Mouse (Mus musculus): ENCODE data around the gene Gm28230. TPM values are rescaled to one million over a fixed set of nuclear protein-coding genes. Genes with fewer than 3 reads are reported as not detected.
A peak's percentile ranks its signal among the peaks of the same experiment; 100 is the strongest.

Gene Gm28230
- total RNA-seq, 2 experiments from 2014 or later = 0.07 TPM; not detected in 1

- DNase-seq = no peak
- intact Hi-C loops (cut with DNase I) = loop anchor here (5.0 to 10.0 kb wide), 2 partner anchors 33 to 1416 kb away; partner anchors contain the start of genes Evx2 and Sp9
These were observed 36.2 kb upstream of the Gm28230 start for GRCm38 (mm10) chr2:74690338-74690716.

- intact Hi-C loops (cut with DNase I) = loop anchor here (5.0 to 10.0 kb wide), 2 partner anchors 34 to 1416 kb away; partner anchors contain the start of genes Evx2 and Sp9
- DNase-seq = peak; percentile 43 to 56
These were observed 35.2 kb upstream of the Gm28230 start, which contains the start of gene Hoxd10 for GRCm38 (mm10) chr2:74691022-74691951. Gene Hoxd10, plus strand, starts transcription at chr2:74691924.

GRCm38 (mm10) chr2:74691995-74692807 lies 34.3 kb upstream of the Gm28230 start:
- intact Hi-C loops (cut with DNase I) = loop anchor here (5.0 to 10.0 kb wide), 2 partner anchors 35 to 1417 kb away; partner anchors contain the start of genes Evx2 and Sp9
- DNase-seq = no peak

- no peak for DNase-seq
- intact Hi-C loops (cut with DNase I) = loop anchor here (5.0 to 10.0 kb wide), 2 partner anchors 36 to 1418 kb away; partner anchors contain the start of genes Evx2 and Sp9
These were observed 33.6 kb upstream of the Gm28230 start for GRCm38 (mm10) chr2:74692808-74693431.

GRCm38 (mm10) chr2:74693432-74693827 lies 33.1 kb upstream of the Gm28230 start:
- DNase-seq = no peak
- intact Hi-C loops (cut with DNase I) = loop anchor here (5.0 to 10.0 kb wide), 2 partner anchors 36 to 1419 kb away; partner anchors contain the start of genes Evx2 and Sp9

GRCm38 (mm10) chr2:74694066-74694465 lies 32.5 kb upstream of the Gm28230 start:
- no peak for DNase-seq
- intact Hi-C loops (cut with DNase I) = loop anchor here (5.0 to 10.0 kb wide), 2 partner anchors 37 to 1419 kb away; partner anchors contain the start of genes Evx2 and Sp9

GRCm38 (mm10) chr2:74695383-74695782 lies 31.1 kb upstream of the Gm28230 start:
- DNase-seq = no peak
- intact Hi-C loops (cut with DNase I) = loop anchor here (10.0 kb wide), 1 partner anchor 1421 kb away; the partner anchor contains the start of gene Sp9

GRCm38 (mm10) chr2:74695813-74696430 lies 30.6 kb upstream of the Gm28230 start:
- intact Hi-C loops (cut with DNase I) = loop anchor here (10.0 kb wide), 1 partner anchor 1421 kb away; the partner anchor contains the start of gene Sp9
- no peak for DNase-seq

- DNase-seq = no peak
- intact Hi-C loops (cut with DNase I) = loop anchor here (10.0 kb wide), 1 partner anchor 1422 kb away; the partner anchor contains the start of gene Sp9
These were observed 29.8 kb upstream of the Gm28230 start for GRCm38 (mm10) chr2:74696442-74697335.

- intact Hi-C loops (cut with DNase I) = loop anchor here (10.0 kb wide), 1 partner anchor 1423 kb away; the partner anchor contains the start of gene Sp9
- DNase-seq = no peak
These were observed 28.9 kb upstream of the Gm28230 start, which contains the start of gene Hoxd9 for GRCm38 (mm10) chr2:74697567-74698121. Gene Hoxd9, plus strand, starts transcription at chr2:74697727.

GRCm38 (mm10) chr2:74698201-74699052 lies 28.1 kb upstream of the Gm28230 start:
- DNase-seq = no peak
- intact Hi-C loops (cut with DNase I) = loop anchor here (10.0 kb wide), 1 partner anchor 1424 kb away; the partner anchor contains the start of gene Sp9

GRCm38 (mm10) chr2:74699053-74699430 lies 27.5 kb upstream of the Gm28230 start:
- DNase-seq = no peak
- intact Hi-C loops (cut with DNase I) = loop anchor here (10.0 kb wide), 1 partner anchor 1424 kb away; the partner anchor contains the start of gene Sp9

GRCm38 (mm10) chr2:74699664-74700545 lies 26.6 kb upstream of the Gm28230 start:
- intact Hi-C loops (cut with DNase I) = loop anchor here (5.0 to 10.0 kb wide), 3 partner anchors 262 to 1425 kb away; partner anchors contain the start of gene Sp9
- no peak for DNase-seq

GRCm38 (mm10) chr2:74700546-74701112 lies 25.9 kb upstream of the Gm28230 start:
- DNase-seq = no peak
- intact Hi-C loops (cut with DNase I) = loop anchor here (5.0 to 10.0 kb wide), 2 partner anchors 262 to 1074 kb away; no protein-coding TSS in a partner anchor
